Mouse (Mus musculus) c-Kit-positive CD71-positive TER-119-positive erythroid progenitor cells, embryonic 14.5 days (primary cell): ENCODE measurements around the gene Als2cl.

Source experiments
- DNase-seq: peaks from one replicate; pipeline ENCODE4 v3.0.0-alpha.2; 2013; ENCODE audit warnings: low spot score

Gene Als2cl

GRCm38 (mm10) chr9:110916786-110917185 lies 37.1 kb downstream of the Als2cl start, which contains the start of gene Fam240a:
Gene Fam240a, minus strand, starts transcription at chr9:110916861.
- no peak for DNase-seq

- DNase-seq: no peak
These were observed 41.2 kb downstream of the Als2cl start for GRCm38 (mm10) chr9:110920665-110921419.

GRCm38 (mm10) chr9:110922759-110923158 lies 43.1 kb downstream of the Als2cl start:
- peak; percentile 33 for DNase-seq

DNA sequence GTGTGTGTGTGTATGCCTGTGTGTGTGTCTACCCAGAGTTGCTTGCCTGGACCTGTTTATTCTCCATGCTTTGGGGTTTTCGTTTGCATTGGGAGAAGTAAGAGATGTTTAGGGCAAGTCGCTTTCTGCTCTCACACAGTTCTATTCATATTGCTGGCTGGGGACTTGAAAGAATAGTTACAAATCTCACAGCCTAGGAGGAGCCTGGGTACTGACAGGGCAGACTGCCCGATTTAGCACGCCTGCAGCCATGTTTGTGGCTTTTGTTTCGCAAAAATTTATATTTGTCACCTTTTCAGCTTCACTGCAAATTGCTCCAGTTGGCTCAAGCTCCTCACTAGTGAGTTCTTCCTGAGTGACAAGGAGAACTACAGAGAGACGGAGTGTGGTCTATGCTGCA lies 51.9 kb downstream of the Als2cl start:
- no peak for DNase-seq

DNA sequence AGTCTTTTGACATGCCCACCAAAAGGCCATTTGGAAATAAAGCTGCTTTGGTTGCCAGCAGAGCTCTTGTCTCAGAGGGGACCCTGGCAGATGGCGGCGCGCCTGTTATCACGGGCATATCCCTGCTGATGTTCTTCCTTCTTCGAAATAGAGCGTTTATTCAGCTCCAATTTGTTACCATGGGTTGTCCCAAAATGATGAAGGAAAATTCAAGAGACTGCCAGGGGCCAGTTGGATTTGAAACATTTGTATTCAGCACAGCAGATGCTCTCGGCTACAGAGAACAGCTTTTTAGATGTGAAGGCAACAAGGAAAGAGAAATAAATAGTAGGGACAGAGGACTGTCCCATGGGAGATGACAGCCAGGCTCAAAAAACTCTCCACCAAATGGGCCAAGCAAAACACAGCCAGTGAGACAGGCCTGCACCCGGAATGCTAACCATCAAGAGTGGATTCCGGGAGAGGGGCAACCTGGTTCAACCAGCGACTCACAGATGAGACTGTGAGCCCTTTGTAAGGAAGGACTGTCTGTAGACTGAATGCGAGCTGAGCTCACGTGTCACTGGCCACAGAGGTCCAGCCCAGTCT lies 54.3 kb downstream of the Als2cl start:
- DNase-seq: no peak

DNA sequence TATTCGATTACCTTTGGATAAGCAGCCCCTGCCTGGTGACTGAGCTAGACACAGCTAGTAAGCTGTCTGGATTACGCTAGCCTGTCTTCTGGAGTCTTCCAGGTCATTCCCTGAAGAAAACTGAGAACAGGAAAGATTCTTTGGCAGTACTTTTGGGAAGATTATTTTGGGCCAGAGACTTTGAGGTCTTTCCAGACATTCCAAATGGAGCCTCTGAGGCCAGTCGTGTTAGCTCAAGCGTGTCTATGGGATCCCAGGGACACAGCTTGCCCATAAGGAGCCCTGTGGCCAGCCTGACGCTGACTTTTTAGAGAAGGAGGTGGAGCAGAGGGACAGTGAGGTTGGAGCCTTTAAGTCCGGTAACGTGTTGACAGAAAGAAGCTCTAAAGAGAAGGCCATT lies 56.3 kb downstream of the Als2cl start:
- no peak for DNase-seq

- DNase-seq: no peak
These were observed 58.1 kb downstream of the Als2cl start for GRCm38 (mm10) chr9:110937506-110938490.

DNA sequence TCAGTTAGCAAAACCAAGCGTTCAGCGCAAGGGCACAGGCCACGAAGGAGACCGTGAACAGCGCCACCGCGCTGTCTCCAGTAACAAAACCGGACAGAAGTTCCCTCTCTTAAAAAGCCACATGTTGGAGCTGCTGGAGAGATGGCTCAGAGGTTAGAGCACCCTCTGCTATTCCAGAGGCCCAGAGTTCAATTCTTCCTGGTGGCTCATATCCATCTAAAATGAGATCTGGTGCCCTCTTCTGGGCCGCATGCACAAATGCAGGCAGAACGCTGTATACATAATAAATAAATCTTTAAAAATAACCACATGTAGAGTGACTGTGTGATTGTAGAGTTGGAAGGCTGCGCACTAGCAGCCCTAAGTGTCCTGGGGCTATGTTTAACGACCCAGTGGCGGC lies 64.6 kb downstream of the Als2cl start:
- DNase-seq: no peak

- no peak for DNase-seq
These were observed 65.7 kb downstream of the Als2cl start for GRCm38 (mm10) chr9:110945343-110945742.

GRCm38 (mm10) chr9:110945926-110946325 lies 66.3 kb downstream of the Als2cl start, which contains the start of gene Tdgf1:
Gene Tdgf1, minus strand, starts transcription at chr9:110946158.
- DNase-seq: no peak

DNA sequence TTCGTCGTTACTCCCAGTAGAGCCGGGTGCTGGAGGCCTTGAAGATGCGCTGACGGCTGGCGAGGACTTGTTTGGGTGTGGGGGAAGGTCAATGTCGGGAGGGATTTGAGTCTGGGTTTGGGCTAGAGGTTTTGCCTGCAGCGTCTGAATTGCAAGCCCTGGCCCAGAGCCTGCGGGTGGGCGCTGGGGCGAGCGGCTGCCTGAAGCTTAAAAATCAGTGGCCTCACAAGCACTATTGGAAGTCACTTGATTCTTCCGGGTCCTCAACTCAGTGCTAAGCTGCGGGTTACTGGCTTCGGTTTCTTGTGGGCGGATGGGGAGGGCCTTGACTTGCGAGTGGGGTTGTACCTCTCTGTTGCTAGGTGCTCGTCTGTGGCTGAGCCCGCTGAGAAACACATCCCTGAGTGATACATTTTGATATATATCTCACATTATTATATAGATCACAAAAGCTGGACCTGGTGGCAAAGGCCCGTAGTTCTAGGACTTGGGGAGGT lies 66.9 kb downstream of the Als2cl start:
- no peak for DNase-seq

GRCm38 (mm10) chr9:110947261-110947661 lies 67.6 kb downstream of the Als2cl start:
- DNase-seq: no peak

DNA sequence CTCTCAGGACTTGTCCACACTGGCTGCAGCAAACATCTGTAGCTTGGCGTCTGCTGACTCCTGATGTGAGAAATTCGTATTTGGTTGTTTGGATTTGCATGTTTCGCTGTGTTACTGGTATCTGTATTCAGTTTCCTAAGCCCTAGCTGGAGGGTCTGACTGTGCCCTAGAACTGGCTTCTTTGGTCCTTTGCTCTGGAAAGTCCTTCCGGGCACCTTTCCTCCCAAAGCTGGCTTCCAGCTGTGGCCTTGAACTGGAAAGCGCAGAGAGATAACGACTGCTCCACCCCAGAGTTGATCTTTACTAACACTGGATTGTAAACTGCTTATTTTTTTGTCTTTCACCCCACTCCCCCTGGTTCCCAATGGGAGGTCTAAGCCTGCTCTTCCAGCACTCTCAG lies 68.2 kb downstream of the Als2cl start:
- DNase-seq: no peak

GRCm38 (mm10) chr9:110948813-110949310 lies 69.2 kb downstream of the Als2cl start:
- DNase-seq: no peak

- DNase-seq: no peak
These were observed 70.4 kb downstream of the Als2cl start for GRCm38 (mm10) chr9:110950109-110950508.
